Mouse (Mus musculus): ENCODE results near the gene Tmem229b. TPM values are rescaled to one million over a fixed set of nuclear protein-coding genes. Genes with fewer than 3 reads are reported as not detected.
"Not testable (repeated sequence)": the region's sequence is repeated elsewhere in the genome, so short reads cannot be mapped to it uniquely, and the experiment has no call there.

Tmem229b gene
- total RNA-seq, 2 experiments from 2014 or later: 11.8 to 16.7 TPM

GRCm38 (mm10) chr12:78971649-78972048 lies 35.8 kb downstream of the Tmem229b start:
- intact Hi-C loops (cut with DNase I; ENCODE audit: low total_unique reads): no loop called here
- DNase-seq: peak; percentile 27

GRCm38 (mm10) chr12:78970725-78971124 lies 36.7 kb downstream of the Tmem229b start:
- no peak for DNase-seq

GRCm38 (mm10) chr12:78964496-78964895 lies 42.9 kb downstream of the Tmem229b start:
- DNase-seq; intact Hi-C loops (cut with DNase I; ENCODE audit: low total_unique reads): not testable (repeated sequence)

More at GRCm38 (mm10) chr12:78970725-78971124, 36.7 kb downstream of the Tmem229b start:
- intact Hi-C loops (cut with DNase I; ENCODE audit: low total_unique reads): no loop called here

GRCm38 (mm10) chr12:78956405-78956804 lies 51.0 kb downstream of the Tmem229b start:
- intact Hi-C loops (cut with DNase I; ENCODE audit: low total_unique reads): no loop called here
- no peak for DNase-seq

GRCm38 (mm10) chr12:78952484-78952883 lies 54.9 kb downstream of the Tmem229b start:
- intact Hi-C loops (cut with DNase I; ENCODE audit: low total_unique reads): no loop called here
- no peak for DNase-seq

GRCm38 (mm10) chr12:78952053-78952452 lies 55.4 kb downstream of the Tmem229b start:
- DNase-seq: no peak
- intact Hi-C loops (cut with DNase I; ENCODE audit: low total_unique reads): no loop called here

GRCm38 (mm10) chr12:78947661-78948060 lies 59.8 kb downstream of the Tmem229b start:
- intact Hi-C loops (cut with DNase I; ENCODE audit: low total_unique reads): no loop called here
- peak; percentile 36 for DNase-seq

GRCm38 (mm10) chr12:78947161-78947560 lies 60.3 kb downstream of the Tmem229b start:
- intact Hi-C loops (cut with DNase I; ENCODE audit: low total_unique reads): no loop called here
- no peak for DNase-seq

- DNase-seq: no peak
- intact Hi-C loops (cut with DNase I; ENCODE audit: low total_unique reads): no loop called here
Measured at GRCm38 (mm10) chr12:78942931-78943330, 64.5 kb downstream of the Tmem229b start.

GRCm38 (mm10) chr12:78940081-78940480 lies 67.3 kb downstream of the Tmem229b start:
- intact Hi-C loops (cut with DNase I; ENCODE audit: low total_unique reads): no loop called here
- DNase-seq: no peak

GRCm38 (mm10) chr12:78939393-78940037 lies 67.9 kb downstream of the Tmem229b start:
- intact Hi-C loops (cut with DNase I; ENCODE audit: low total_unique reads): no loop called here
- no peak for DNase-seq

GRCm38 (mm10) chr12:78936494-78936893 lies 70.9 kb downstream of the Tmem229b start:
- intact Hi-C loops (cut with DNase I; ENCODE audit: low total_unique reads): no loop called here
- no peak for DNase-seq

- DNase-seq: no peak
- intact Hi-C loops (cut with DNase I; ENCODE audit: low total_unique reads): no loop called here
Measured at GRCm38 (mm10) chr12:78929900-78930299, 77.5 kb downstream of the Tmem229b start.

- intact Hi-C loops (cut with DNase I; ENCODE audit: low total_unique reads): no loop called here
- no peak for DNase-seq
Measured at GRCm38 (mm10) chr12:78927287-78927686, 80.1 kb downstream of the Tmem229b start.

- DNase-seq: no peak
- intact Hi-C loops (cut with DNase I; ENCODE audit: low total_unique reads): no loop called here
Measured at GRCm38 (mm10) chr12:78923539-78924189, 83.8 kb downstream of the Tmem229b start.

- intact Hi-C loops (cut with DNase I; ENCODE audit: low total_unique reads); DNase-seq: not testable (repeated sequence)
Measured at GRCm38 (mm10) chr12:78922977-78923376, 84.5 kb downstream of the Tmem229b start.

GRCm38 (mm10) chr12:78922058-78922457 lies 85.4 kb downstream of the Tmem229b start:
- no peak for DNase-seq
- intact Hi-C loops (cut with DNase I; ENCODE audit: low total_unique reads): no loop called here

GRCm38 (mm10) chr12:78921421-78921820 lies 86.0 kb downstream of the Tmem229b start:
- intact Hi-C loops (cut with DNase I; ENCODE audit: low total_unique reads): no loop called here
- no peak for DNase-seq

GRCm38 (mm10) chr12:78919079-78919712 lies 88.2 kb downstream of the Tmem229b start:
- peak; percentile 32 for DNase-seq
- intact Hi-C loops (cut with DNase I; ENCODE audit: low total_unique reads): loop anchor here (2.0 to 5.0 kb wide), 3 partner anchors 88 to 174 kb away; partner anchors contain the start of gene Tmem229b

GRCm38 (mm10) chr12:78918227-78919078 lies 89.0 kb downstream of the Tmem229b start:
- intact Hi-C loops (cut with DNase I; ENCODE audit: low total_unique reads): loop anchor here (2.0 to 5.0 kb wide), 3 partner anchors 89 to 174 kb away; partner anchors contain the start of gene Tmem229b
- DNase-seq: peak; percentile 69

Measured in gastrocnemius, postnatal 14 days (tissue).